Mouse (Mus musculus) intestine, embryonic 14.5 days (tissue): ENCODE results near the gene Lemd1. TPM values are rescaled to one million over a fixed set of nuclear protein-coding genes. Genes with fewer than 3 reads are reported as not detected.
"Not testable (repeated sequence)": the region's sequence is repeated elsewhere in the genome, so short reads cannot be mapped to it uniquely, and the experiment has no call there.

Source experiments
- ATAC-seq: fragments of 200-750 bp; cut with Nextera tagmentation; replicated peaks from 2 replicates; pipeline ENCODE4 v1.8.0; 2017; ENCODE audit warnings: low read depth, moderate number of reproducible peaks, moderate TSS enrichment, moderate library complexity; ENCODE audit not compliant: low FRiP score, low TSS enrichment
- DNase-seq: peaks from one replicate; pipeline ENCODE4 v3.0.0-alpha.2; 2018; ENCODE audit warnings: low spot score
- H3K27ac ChIP-seq: fragments of 300-500 bp; sonication (generic); 2 replicates; pipeline ENCODE4 v1.5.1; 2014; ENCODE audit warnings: low read depth, mild to moderate bottlenecking, control low read depth
- H3K27me3 ChIP-seq: fragments of 300-500 bp; sonication (generic); replicated peaks from 2 replicates; pipeline ENCODE4 v1.6.1; 2014; ENCODE audit warnings: low read length, control low read depth; ENCODE audit not compliant: control insufficient read depth, insufficient read depth
- H3K36me3 ChIP-seq: fragments of 300-500 bp; sonication (generic); 2 replicates; pipeline ENCODE4 v1.6.1; 2014; ENCODE audit warnings: low read length, control low read depth; ENCODE audit not compliant: control insufficient read depth, insufficient read depth
- H3K4me1 ChIP-seq: fragments of 300-500 bp; sonication (generic); replicated peaks from 2 replicates; pipeline ENCODE4 v1.6.1; 2014; ENCODE audit warnings: low read length, control low read depth, mixed read lengths; ENCODE audit not compliant: control insufficient read depth, insufficient read depth
- H3K4me2 ChIP-seq: fragments of 300-500 bp; sonication (generic); 2 replicates; pipeline ENCODE4 v1.6.1; 2014; ENCODE audit warnings: low read length
- H3K4me3 ChIP-seq: fragments of 300-500 bp; sonication (generic); 2 replicates; pipeline ENCODE4 v1.5.1; 2014; ENCODE audit warnings: low read depth, low read length, control low read depth, mixed read lengths
- H3K9ac ChIP-seq: fragments of 300-500 bp; sonication (generic); 2 replicates; pipeline ENCODE4 v1.6.1; 2014; ENCODE audit warnings: mild to moderate bottlenecking, low read length
- H3K9me3 ChIP-seq: fragments of 300-500 bp; sonication (generic); 2 replicates; pipeline ENCODE4 v1.6.1; 2016; ENCODE audit warnings: low read length, control low read depth; ENCODE audit not compliant: control insufficient read depth
- WGBS: fragments of 180-500 bp; shearing (Covaris S2); extraction: QIAGEN DNeasy Blood & Tissue Kit; methylation state at CpG from one replicate; pipeline ENCODE4 v1.1.7; 2014; 5-methylcytosine and 5-hydroxymethylcytosine counted together
- polyA plus RNA-seq: library from polyadenylated mRNA; unstranded; fragments of >200 nt; fragmentation: Nextera tagmentation; extraction: Ambion mirVana; gene quantifications from 2 replicates; pipeline ENCODE4 v1.2.1, GENCODE M21; 2014

Gene Lemd1
- polyA plus RNA-seq, 1 experiment from 2014 or later: 0.27 TPM

DNA sequence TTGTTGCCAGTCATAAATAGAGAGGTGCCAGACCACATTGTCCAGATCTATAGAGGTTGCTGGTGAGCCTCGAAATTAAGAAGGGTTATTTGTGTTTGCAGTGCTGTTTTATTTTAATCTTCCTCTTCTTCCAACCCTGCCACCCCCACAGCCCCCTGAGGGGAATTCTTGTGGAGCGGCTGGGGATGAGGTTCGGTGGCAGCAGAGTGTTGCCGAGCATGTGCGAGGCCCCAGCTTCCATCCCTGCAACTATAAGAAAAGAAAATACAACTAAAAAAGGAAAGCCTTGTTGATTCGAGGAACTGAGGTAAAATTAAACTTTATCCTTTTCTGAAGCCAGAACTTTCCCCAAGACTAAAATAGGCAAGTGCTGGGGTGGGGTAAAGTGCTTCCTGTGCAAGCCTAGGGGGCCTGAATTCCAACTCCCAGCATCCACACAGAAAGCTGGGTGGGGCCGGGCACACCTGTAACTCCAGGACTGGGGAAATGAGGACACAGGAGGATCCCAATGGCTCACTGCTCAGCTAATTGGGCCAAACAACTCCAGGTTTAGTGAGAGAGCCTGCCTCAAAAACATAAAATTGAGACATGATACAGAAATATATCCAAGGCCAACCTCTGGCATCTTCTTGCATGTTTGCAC is 77.3 kb downstream of the Lemd1 start:
- 66% methylated on average over 7 of the region's 7 CpGs for WGBS
- H3K27ac ChIP-seq: no peak overlapping the region

GRCm38 (mm10) chr1:132271237-132271636 is 80.0 kb downstream of the Lemd1 start:
- Histone ChIP-seq H3K27ac (no peak overlapping the region), H3K9ac (no peak overlapping the region), H3K9me3 (no peaks in the 10 kb centered on the region), H3K4me2 (no peak overlapping the region), H3K4me1 (no peaks in the 10 kb centered on the region), H3K36me3 (no peaks in the 10 kb centered on the region), H3K27me3 (no peaks in the 10 kb centered on the region), H3K4me3 (no peak overlapping the region)
- ATAC-seq (no peak), DNase-seq (no peak)
- 75% methylated on average over 3 of the region's 3 CpGs for WGBS

More for the DNA sequence above, 77.3 kb downstream of the Lemd1 start:
- H3K4me3 ChIP-seq: no peak overlapping the region
- DNase-seq (no peak), ATAC-seq (no peak)
- no peaks in the 10 kb centered on the region for H3K27me3 ChIP-seq
- no peak overlapping the region for H3K9ac ChIP-seq
- H3K4me1 ChIP-seq: no peaks in the 10 kb centered on the region
- no peaks in the 10 kb centered on the region for H3K9me3 ChIP-seq
- H3K4me2 ChIP-seq: no peak overlapping the region
- H3K36me3 ChIP-seq: no peaks in the 10 kb centered on the region

DNA sequence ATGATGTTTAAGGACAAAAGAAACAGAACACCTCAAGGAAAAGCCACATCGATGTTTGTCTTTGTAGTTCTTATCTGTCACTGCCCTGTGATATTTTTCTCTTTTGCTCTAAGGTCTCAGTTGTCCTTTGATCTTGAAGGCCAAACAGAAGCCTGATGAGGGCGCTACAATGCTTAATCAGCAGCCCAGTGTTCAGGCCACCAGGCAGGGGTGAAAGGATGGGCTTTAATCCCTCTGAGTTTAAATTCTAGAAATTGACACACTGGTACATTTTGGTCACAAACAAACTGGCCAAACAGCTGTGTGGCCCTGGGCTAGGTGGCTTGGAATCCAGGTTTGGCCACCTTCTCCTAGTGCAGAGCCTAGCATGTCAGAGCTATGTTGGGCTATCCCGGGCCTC is 85.5 kb downstream of the Lemd1 start:
- H3K4me3 ChIP-seq: no peak overlapping the region
- ATAC-seq: no peak
- no peaks in the 10 kb centered on the region for H3K36me3 ChIP-seq
- H3K4me2 ChIP-seq: no peak overlapping the region
- H3K27ac ChIP-seq: no peak overlapping the region
- no peak for DNase-seq
- no peak overlapping the region for H3K9ac ChIP-seq
- H3K4me1 ChIP-seq: no peaks in the 10 kb centered on the region
- no peaks in the 10 kb centered on the region for H3K9me3 ChIP-seq
- no peaks in the 10 kb centered on the region for H3K27me3 ChIP-seq
- WGBS: 59% methylated on average over 3 of the region's 3 CpGs

GRCm38 (mm10) chr1:132277124-132277523 is 85.9 kb downstream of the Lemd1 start:
- no peak overlapping the region for H3K4me3 ChIP-seq
- H3K9me3 ChIP-seq: no peaks in the 10 kb centered on the region
- no peaks in the 10 kb centered on the region for H3K36me3 ChIP-seq
- H3K4me1 ChIP-seq: no peaks in the 10 kb centered on the region
- no peak overlapping the region for H3K9ac ChIP-seq
- ATAC-seq (no peak), DNase-seq (no peak)
- no peaks in the 10 kb centered on the region for H3K27me3 ChIP-seq
- no peak overlapping the region for H3K27ac ChIP-seq
- no peak overlapping the region for H3K4me2 ChIP-seq
- 54% methylated on average over 6 of the region's 6 CpGs for WGBS

GRCm38 (mm10) chr1:132280636-132281035 is 89.4 kb downstream of the Lemd1 start:
- H3K4me2 ChIP-seq, ATAC-seq, H3K27ac ChIP-seq, H3K9me3 ChIP-seq, DNase-seq, H3K27me3 ChIP-seq, H3K4me3 ChIP-seq, H3K36me3 ChIP-seq, H3K4me1 ChIP-seq, H3K9ac ChIP-seq: not testable (repeated sequence)
- 69% methylated on average over 6 of the region's 6 CpGs for WGBS

GRCm38 (mm10) chr1:132281523-132282176 is 90.4 kb downstream of the Lemd1 start:
- no peaks in the 10 kb centered on the region for H3K27me3 ChIP-seq
- no peaks in the 10 kb centered on the region for H3K36me3 ChIP-seq
- H3K4me1 ChIP-seq: no peaks in the 10 kb centered on the region
- no peak overlapping the region for H3K27ac ChIP-seq
- H3K4me2 ChIP-seq: no peak overlapping the region
- H3K9ac ChIP-seq: no peak overlapping the region
- no peaks in the 10 kb centered on the region for H3K9me3 ChIP-seq
- 23% methylated on average over 8 of the region's 8 CpGs for WGBS
- H3K4me3 ChIP-seq: no peak overlapping the region
- no peak for DNase-seq
- ATAC-seq: no peak

DNA sequence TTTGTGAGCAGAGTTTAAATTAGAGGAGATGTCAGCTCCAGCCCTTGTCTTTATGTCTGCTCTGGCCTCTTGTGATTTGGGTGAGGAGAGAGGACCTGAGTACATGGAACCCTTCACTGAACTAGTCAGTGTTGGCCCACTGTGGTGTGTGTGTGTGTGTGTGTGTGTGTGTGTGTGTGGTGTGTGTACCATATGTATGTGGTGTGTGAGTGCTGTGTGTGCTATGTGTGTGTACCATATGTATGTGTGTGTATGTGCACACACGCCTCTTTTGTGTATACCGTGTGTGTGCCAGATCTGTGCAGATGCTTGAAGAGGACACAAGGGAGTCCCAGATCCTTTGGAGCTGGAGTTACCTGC is 90.9 kb downstream of the Lemd1 start:
- Histone ChIP-seq H3K4me1 (no peaks in the 10 kb centered on the region), H3K4me3 (no peak overlapping the region), H3K9ac (no peak overlapping the region), H3K4me2 (no peak overlapping the region), H3K36me3 (no peaks in the 10 kb centered on the region), H3K9me3 (no peaks in the 10 kb centered on the region), H3K27me3 (no peaks in the 10 kb centered on the region), H3K27ac (no peak overlapping the region)
- WGBS: 82% methylated on average over 2 of the region's 2 CpGs
- DNase-seq (no peak), ATAC-seq (no peak)

- 79% methylated on average over 13 of the region's 13 CpGs for WGBS
These were observed 91.8 kb downstream of the Lemd1 start for GRCm38 (mm10) chr1:132283018-132283417.

GRCm38 (mm10) chr1:132286735-132287134 is 95.5 kb downstream of the Lemd1 start:
- H3K9me3 ChIP-seq: no peaks in the 10 kb centered on the region
- H3K27ac ChIP-seq: no peak overlapping the region
- DNase-seq (no peak), ATAC-seq (no peak)
- H3K27me3 ChIP-seq: no peaks in the 10 kb centered on the region
- no peak overlapping the region for H3K4me2 ChIP-seq
- H3K9ac ChIP-seq: no peak overlapping the region
- no peaks in the 10 kb centered on the region for H3K4me1 ChIP-seq
- H3K4me3 ChIP-seq: no peak overlapping the region
- no peaks in the 10 kb centered on the region for H3K36me3 ChIP-seq
- WGBS: 76% methylated on average over 1 of the region's 1 CpGs

More at GRCm38 (mm10) chr1:132283018-132283417, 91.8 kb downstream of the Lemd1 start:
- Histone ChIP-seq H3K27me3 (no peaks in the 10 kb centered on the region), H3K4me2 (no peak overlapping the region), H3K4me1 (no peaks in the 10 kb centered on the region), H3K9me3 (no peaks in the 10 kb centered on the region), H3K36me3 (no peaks in the 10 kb centered on the region), H3K9ac (no peak overlapping the region), H3K27ac (no peak overlapping the region), H3K4me3 (no peak overlapping the region)
- DNase-seq (no peak), ATAC-seq (no peak)
